Mouse (Mus musculus): ENCODE data around the gene Foxn3. TPM values are rescaled to one million over a fixed set of nuclear protein-coding genes. Genes with fewer than 3 reads are reported as not detected.

Gene Foxn3
- total RNA-seq, 1 experiment from 2014 or later: 96.6 TPM

DNA sequence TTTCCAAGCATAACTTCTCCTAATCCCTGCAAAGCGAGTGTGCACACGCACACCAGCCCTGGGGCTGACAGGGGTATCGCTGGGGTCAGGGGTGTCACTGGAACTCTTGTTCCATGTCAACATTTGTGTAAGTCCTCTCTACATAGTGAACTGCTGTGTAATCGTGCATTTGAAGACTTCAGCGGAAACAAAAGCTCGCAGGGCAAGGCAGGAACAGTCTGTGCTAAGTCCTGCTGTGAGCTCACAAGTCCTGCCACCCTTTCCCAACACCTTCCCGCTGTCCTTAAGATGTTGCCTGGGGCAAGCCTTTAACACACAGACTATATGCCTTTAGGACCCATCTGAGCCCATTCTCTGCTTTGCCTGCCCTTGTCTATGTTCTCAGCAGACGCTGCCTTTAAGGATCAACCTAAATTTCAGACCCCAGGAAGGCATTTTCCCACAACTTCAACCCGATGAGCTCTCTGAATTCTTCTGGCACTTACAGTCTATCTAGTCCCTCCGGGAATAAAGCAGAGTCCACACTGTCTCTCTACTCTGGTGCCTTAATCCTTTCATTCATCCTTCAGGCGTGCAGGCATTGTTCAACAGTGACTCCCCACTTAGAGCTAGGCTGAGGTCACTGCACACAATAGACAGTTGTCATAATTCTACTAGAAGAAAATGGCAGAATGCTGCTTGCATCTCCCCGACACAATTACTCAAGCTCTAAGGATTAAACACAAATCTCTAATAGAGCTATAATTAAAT, 264.4 kb downstream of the Foxn3 start:
- ATAC-seq (replicated peaks; ENCODE audit: insufficient number of reproducible peaks, low FRiP score, low TSS enrichment, poor library complexity, severe bottlenecking): no peak

DNA sequence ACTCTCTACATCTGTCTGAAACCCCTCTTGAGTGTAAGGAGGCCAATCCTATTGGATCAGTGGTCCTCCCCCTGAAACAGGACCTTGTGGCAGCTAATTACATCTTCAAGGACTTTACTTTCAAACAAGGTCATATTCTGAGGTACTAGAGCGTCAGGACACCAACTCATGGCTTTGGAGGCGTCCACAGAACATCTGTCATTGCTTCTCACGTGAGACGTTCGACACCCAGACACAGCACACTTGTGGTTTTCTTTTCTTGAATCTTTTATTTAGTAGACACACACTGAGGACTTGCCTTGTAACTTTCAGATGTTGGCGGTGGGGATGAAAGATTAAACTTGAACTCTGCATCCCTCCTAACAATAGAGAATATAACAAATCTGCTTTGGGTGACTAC, 265.1 kb downstream of the Foxn3 start:
- ATAC-seq (replicated peaks; ENCODE audit: insufficient number of reproducible peaks, low FRiP score, low TSS enrichment, poor library complexity, severe bottlenecking): no peak

DNA sequence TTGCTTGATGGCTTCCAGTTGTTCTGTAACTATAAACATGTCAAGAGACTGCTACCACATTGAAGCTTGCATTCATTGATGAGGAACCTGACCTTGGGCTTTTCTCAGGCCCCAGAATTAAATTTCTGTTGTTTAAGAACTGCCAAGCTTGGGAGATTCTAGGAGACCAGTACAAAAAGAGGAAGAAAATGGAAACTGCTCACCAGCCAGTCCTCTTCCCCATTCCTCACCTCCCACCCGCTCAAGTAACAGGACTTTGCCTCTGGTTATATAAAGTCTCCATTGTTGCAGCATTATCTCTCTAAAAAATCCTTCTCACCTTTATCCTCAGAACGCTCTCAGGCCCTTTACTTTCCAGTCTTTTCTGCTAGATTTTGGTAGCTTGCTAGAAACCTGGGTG, 265.6 kb downstream of the Foxn3 start:
- no peak for ATAC-seq (replicated peaks; ENCODE audit: insufficient number of reproducible peaks, low FRiP score, low TSS enrichment, poor library complexity, severe bottlenecking)

DNA sequence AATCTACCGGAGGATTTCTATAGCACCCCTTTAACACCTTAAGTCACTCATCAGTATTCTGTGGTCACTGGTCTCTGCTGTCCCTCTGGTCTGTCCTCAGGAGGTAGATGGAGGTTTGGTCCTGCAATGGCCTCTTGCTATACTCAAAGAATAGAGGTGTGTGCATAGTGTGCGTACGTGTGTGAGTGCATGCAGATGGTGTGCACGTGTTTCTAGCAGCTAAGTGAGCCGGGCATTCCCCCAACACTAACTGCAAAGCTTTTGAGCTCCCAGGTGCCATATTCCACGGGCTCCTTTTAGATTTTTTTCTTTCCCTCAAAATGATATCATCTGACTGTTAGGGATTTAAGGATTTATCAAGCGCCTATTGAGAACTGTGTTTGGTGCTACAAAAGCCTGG, 269.9 kb downstream of the Foxn3 start:
- ATAC-seq (replicated peaks; ENCODE audit: insufficient number of reproducible peaks, low FRiP score, low TSS enrichment, poor library complexity, severe bottlenecking): no peak

DNA sequence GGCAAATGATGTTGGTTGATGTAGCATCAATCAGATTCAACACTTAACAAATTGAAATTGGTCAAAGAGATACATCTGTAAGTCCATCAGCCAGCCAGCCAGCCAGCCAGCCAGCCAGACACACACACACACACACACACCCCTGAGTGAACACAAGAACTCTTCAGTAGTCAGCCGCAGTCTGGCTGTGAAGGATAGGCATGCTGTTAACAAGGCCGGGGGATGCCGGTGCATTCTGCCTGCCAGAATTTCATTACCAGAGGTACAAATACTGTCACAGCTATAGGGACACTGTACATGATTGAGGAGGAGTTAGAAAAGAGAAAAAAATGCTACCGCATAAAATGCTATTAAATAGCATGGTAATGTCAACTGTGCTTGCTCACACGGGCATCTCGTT, 271.2 kb downstream of the Foxn3 start:
- no peak for ATAC-seq (replicated peaks; ENCODE audit: insufficient number of reproducible peaks, low FRiP score, low TSS enrichment, poor library complexity, severe bottlenecking)

DNA sequence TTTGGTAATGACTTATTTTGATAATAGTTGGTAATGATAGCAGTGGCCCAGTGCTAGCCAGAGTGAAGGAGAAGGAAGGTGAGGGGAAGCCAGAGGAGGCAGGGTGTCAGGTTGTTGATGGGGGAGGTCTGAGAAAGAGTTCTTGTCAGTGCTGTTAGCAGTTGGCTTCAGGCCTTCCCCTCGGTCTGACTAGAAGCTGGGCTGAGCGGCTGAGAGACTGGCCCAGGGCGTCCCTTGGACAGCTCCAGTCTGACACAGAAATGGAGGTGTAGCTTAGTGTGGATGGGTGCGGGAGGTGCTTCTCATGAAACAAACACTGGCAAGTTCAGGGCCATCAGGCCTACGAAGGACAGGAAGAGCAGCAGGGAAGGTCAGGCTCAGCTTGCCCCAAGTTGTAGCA, 276.3 kb downstream of the Foxn3 start:
- no peak for ATAC-seq (replicated peaks; ENCODE audit: insufficient number of reproducible peaks, low FRiP score, low TSS enrichment, poor library complexity, severe bottlenecking)

DNA sequence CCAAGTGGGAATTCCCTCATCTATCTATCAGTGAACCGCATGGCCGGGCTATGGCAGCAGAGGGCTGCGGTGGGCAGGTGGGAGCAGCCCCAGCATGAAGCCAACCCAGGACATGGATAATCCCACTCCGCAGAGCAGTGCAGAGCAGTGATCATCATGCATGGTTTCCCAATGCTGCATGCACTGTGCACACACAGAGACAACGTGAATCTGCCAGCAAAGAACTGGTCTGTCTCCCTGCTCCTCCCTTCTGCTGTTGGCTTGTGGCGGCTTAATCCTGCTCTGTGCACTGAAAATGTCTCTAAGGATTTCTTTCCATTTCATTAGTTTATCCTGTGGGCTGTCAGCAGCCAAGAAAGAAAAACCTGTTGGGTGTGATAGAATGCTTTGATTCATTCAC, 276.7 kb downstream of the Foxn3 start:
- ATAC-seq (replicated peaks; ENCODE audit: insufficient number of reproducible peaks, low FRiP score, low TSS enrichment, poor library complexity, severe bottlenecking): no peak

DNA sequence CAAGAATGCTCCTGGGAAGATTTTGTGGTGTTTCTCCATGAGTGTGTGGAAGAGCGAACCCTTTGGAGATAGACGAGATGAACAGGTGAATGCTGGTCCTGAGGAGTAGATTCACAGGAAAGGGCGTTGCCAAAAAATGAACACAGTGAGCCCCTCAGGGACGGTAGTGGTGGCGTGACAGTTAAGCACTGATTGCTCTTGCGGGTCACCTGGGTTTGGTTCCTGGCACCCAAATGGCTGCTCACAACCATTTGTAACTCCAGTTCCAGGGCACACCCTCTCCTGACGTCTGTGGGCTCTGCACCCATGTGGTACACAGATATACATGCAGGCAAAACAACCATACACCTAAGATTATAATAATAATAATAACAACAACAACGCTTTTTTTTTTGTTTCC, 277.7 kb downstream of the Foxn3 start:
- no peak for ATAC-seq (replicated peaks; ENCODE audit: insufficient number of reproducible peaks, low FRiP score, low TSS enrichment, poor library complexity, severe bottlenecking)

DNA sequence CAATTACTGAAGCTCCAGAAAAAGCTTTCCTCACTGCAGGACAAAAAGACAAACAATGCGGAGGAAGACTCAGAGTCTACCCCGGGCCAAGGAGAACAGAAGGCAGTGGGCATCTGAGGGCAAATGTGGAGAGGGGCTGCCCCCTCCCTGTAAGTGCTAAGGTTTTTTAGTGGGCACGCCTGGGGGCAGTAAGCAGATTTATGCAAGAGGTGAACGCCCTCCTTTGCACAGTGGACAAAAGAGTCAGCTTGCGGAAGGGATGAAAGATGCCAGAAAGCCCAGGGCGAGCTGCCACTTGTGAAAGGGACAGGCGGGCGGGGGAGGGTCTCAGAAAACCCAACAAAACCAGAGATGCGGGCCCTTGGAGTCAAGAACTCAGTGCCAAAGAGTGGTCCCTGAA, 278.2 kb downstream of the Foxn3 start:
- no peak for ATAC-seq (replicated peaks; ENCODE audit: insufficient number of reproducible peaks, low FRiP score, low TSS enrichment, poor library complexity, severe bottlenecking)

DNA sequence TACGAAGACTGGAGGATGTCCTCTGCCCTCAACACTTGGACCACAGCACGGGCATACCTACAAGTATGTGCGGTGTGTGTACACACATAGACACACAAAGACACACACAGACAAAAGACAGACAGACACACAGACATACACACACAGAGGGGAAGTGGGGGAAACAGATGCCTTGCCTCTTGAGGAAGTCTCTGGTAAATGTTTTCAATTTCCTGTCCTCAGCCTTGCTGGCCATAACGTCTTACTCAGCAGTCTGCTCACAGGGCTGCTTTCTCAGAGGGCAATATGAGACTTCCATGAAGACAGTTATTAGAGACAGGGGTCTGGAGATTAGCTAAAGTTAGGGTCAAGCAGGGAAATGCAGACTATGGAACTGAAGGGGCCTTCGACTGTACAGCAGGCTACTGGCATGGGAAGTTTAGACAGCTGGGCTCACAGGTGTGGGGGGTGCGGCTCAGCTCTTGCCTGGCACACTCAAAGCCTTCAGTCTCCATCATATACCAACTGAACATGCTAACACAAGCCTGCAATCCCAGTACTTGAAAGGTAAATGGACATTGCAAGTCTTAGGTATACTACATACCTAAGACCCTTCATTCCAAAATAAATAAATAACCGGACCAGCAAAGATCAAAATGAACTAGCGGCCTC, 278.8 kb downstream of the Foxn3 start:
- ATAC-seq (replicated peaks; ENCODE audit: insufficient number of reproducible peaks, low FRiP score, low TSS enrichment, poor library complexity, severe bottlenecking): no peak

DNA sequence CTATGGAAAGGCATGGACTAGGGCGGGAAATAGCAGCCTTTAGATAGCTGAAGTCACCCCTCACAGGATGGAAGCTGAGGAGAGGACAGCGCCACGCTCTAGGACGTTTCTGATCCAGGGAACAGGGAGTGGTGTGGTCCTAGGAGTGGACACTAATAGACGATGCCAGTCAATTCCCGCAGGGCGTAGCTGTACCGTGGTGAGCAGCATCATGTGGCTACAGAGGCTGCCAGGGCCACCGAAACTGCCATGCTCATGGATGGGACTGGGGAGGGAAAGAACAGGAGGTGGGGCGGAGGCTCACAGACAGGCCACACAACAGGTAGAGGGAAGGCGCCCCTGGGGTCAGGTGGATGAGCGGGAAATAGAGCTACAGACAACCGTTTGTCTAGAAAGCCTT, 282.6 kb downstream of the Foxn3 start:
- no peak for ATAC-seq (replicated peaks; ENCODE audit: insufficient number of reproducible peaks, low FRiP score, low TSS enrichment, poor library complexity, severe bottlenecking)

DNA sequence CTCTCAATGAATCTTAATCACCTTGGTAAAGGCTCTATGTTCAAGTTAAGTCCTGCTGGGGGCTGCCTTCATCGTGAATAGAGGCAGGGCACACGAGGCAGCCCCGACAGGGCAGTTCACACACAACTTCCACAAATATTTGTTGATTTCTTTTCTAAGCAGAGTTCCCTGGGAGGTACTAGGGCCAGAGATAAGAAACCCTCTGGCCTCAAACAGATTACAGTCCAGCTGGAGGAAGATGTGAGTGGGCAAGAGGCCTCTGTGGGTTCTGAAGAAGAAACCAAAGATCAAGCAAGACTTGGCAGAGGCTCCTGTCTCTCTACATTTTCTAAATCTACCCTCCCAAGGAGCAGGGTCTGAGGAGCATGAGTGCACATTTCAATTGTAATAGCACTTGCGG, 283.1 kb downstream of the Foxn3 start:
- no peak for ATAC-seq (replicated peaks; ENCODE audit: insufficient number of reproducible peaks, low FRiP score, low TSS enrichment, poor library complexity, severe bottlenecking)

DNA sequence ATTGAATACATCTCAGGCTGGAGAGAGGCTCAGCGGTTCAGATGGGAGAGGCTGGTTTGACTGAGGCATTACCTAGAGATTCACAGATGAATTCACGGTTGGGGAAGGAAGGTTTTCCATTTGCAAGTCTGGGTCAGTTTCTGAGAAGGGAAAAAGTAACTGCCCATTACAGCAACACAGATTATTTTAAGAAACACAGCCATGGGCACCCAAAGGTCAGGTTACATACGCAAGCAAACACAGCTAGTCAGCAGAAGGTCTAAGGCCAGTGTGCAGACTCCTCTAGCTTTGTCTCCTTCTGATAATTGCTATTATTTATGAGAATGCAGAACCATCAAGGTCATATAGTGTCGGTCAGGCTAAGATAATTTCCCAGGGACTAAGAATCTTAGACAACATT, 284.0 kb downstream of the Foxn3 start:
- no peak for ATAC-seq (replicated peaks; ENCODE audit: insufficient number of reproducible peaks, low FRiP score, low TSS enrichment, poor library complexity, severe bottlenecking)

DNA sequence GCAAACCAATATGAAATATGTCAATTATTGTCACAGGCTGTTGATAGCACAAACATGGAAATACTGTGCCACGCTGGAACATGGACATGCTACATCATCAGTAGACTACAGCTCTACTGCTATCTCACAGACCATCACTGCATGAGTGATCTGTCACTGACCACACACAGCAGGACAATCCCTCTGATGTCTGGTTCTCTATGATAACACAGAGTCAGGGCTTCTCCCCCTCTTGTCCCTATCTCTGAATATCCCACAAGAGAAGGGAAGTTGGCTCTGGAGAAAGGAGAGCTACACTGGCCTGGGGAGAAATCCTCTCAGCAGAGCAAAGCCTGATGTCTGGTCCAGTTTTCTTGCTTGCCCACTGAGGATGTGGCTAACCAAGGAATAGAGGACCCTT, 288.8 kb downstream of the Foxn3 start:
- ATAC-seq (replicated peaks; ENCODE audit: insufficient number of reproducible peaks, low FRiP score, low TSS enrichment, poor library complexity, severe bottlenecking): no peak

DNA sequence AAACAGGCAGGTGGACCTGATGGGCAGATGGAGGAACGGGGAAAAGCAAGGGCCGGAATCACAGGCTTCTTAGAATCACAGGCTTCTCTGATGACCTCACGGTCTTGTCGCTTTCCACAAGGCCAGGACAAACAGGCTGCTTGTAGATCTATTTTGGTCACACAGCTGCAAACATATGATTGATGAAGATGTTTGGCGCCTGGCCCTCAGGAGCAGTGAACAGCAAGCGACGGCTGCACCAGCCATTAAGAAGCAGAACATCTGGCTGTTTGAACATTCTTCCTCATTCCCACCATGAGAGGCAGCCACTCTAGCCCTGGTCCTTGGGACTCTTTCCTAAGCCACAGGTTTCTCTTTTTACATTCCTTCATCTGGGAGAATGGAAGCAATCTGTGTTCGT, 294.0 kb downstream of the Foxn3 start:
- ATAC-seq (replicated peaks; ENCODE audit: insufficient number of reproducible peaks, low FRiP score, low TSS enrichment, poor library complexity, severe bottlenecking): no peak

DNA sequence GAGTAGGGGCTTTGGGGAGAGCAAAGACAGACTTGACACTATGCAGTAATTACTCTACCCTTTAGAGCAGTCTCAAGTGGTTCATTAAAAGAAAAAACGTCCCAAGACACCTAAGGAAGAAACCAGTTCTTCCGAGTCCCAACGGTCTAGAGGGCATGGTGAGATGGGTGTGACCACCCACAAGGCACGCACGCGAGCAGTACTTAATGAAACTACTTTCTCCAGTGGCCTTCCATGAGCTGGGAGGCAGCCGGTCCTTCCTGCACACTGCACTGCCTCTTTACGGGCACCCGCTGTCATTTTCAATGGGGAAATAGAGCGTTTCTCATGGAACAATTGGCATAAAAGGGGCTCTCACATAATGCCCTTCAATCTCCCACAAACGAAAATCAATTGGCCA, 294.4 kb downstream of the Foxn3 start:
- no peak for ATAC-seq (replicated peaks; ENCODE audit: insufficient number of reproducible peaks, low FRiP score, low TSS enrichment, poor library complexity, severe bottlenecking)

DNA sequence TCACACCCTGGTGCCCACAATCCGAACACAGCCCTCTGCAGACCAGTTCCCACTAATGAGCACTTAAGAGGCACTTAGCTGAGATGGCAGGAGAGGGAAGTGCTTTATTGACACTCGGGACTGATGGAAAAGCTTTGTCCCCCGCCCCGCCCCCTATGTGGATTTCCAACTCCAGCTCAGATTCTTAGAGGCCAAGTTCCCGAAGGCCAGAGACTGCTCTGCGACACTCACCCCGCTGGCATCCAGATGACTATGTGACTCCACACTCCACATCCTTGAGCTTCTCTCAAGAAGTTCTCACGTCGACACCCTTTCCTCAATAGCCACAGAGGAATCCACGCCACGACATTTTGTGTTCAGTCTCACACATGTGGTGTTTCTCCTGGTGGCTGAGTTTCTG, 295.6 kb downstream of the Foxn3 start:
- ATAC-seq (replicated peaks; ENCODE audit: insufficient number of reproducible peaks, low FRiP score, low TSS enrichment, poor library complexity, severe bottlenecking): no peak

DNA sequence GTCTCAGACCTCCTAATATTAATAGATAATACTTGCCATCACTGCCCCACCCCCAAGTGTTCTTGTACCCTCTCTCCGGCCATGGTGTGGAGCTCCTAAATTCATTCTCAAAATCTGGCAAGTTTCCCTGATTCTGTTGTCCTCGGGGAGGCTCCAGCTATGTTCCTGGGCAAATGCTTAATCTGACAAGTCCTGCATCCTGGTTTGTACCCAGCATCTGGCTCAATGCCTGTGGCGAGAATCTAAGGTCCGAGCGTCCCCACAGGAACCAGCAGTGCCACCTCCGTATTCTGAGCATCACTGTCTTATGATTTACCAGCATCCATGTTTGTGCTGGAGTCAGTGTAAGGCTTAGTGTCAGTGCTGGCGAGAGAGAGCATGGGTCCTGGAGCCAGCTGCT, 296.9 kb downstream of the Foxn3 start:
- ATAC-seq (replicated peaks; ENCODE audit: insufficient number of reproducible peaks, low FRiP score, low TSS enrichment, poor library complexity, severe bottlenecking): no peak

DNA sequence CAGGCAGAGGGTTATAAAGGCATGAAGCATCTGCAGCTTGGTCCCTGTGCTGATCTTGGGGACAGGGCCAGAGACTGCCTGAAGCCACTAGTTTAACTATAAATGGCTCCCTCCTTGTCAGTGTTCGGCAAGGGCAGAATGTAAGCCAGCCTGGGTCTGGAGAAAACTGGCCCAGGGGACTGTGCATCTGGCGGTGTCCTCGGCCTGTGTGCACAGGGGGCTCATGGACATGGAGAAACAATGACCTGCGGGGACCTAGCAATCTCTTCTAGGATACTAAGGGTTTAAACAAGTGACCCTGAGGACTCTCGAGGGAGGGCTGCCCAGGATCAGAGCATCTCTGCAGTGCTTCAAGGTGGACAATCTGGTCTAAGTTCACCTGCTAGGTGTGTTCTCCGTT, 297.6 kb downstream of the Foxn3 start:
- ATAC-seq (replicated peaks; ENCODE audit: insufficient number of reproducible peaks, low FRiP score, low TSS enrichment, poor library complexity, severe bottlenecking): no peak

DNA sequence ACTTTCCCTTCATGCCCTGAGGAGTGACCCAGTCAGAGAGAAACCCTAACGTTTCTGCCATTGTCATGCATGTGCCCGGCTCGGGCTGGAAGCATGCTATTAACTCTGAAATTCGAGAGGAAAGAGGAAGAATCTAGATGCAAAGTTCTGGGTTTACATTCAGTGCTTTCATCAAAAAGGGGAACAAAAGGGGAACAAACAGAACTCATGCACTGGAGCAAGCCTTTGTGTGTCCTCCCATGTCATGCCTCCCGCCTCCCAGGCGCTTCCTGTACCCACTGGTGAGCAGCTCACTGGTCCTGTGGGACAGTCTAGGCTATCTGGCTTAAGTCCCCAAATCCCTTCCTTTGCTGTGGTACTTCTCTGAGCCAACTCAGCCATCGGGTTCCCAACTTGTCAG, 299.0 kb downstream of the Foxn3 start:
- ATAC-seq (replicated peaks; ENCODE audit: insufficient number of reproducible peaks, low FRiP score, low TSS enrichment, poor library complexity, severe bottlenecking): peak; percentile 70

All from monocyte, adult 5-6 weeks (primary cell).